Comparison of ENCODE assay signal across 7 mouse cellular contexts in genomic region chr5:100919069-100919468, GRCm38 (mm10).
DNase-seq lines count a peak whose midpoint lies in the region; ATAC-seq and TF ChIP-seq lines count a peak whose summit lies in the region.

No protein-coding gene starts in this region.

- no peaks in the 10 kb centered on the region for H3K36me3 ChIP-seq in liver, embryonic 14.5 days (replicated peaks; ENCODE audit: control insufficient read depth, insufficient read depth, low read depth)
- no peaks in the 10 kb centered on the region for H3K36me3 ChIP-seq in liver, embryonic 12.5 days
- no peaks in the 10 kb centered on the region for H3K36me3 ChIP-seq in heart, embryonic 13.5 days

- intact Hi-C loops in left cerebral cortex, postnatal 14 days (cut with DNase I), result loop anchor here (5.0 to 10.0 kb wide), 2 partner anchors 73 to 244 kb away; partner anchors contain the start of gene Coq2

- WGBS in liver, embryonic 14.5 days (ENCODE audit: insufficient replicate concordance), result 19% methylated on average over 9 of the region's 9 CpGs
- whole genome bisulfite sequencing in liver, embryonic 12.5 days (ENCODE audit: insufficient replicate concordance), result 18% methylated on average over 9 of the region's 9 CpGs
- 15% methylated on average over 9 of the region's 9 CpGs for WGBS in heart, embryonic 13.5 days

- no peak overlapping the region for H3K4me3 ChIP-seq in liver, embryonic 14.5 days (ENCODE audit: insufficient read depth in 1 of 2, low read depth in 2 of 2, low read length in 2 of 2)
- no peak overlapping the region for H3K4me3 ChIP-seq in liver, embryonic 12.5 days
- H3K4me3 ChIP-seq in heart, embryonic 13.5 days, result no peak overlapping the region

- H3K4me1 ChIP-seq in liver, embryonic 14.5 days (replicated peaks; ENCODE audit: control insufficient read depth in 2 of 2, insufficient read depth in 2 of 2, low read length in 1 of 2), result peaks cover 0 to 3% of the 10 kb centered on the region in 2 experiments; a peak in 1 of 4 replicates
- H3K4me1 ChIP-seq in liver, embryonic 12.5 days, result no peaks in the 10 kb centered on the region
- H3K4me1 ChIP-seq in heart, embryonic 13.5 days, result peaks cover 9% of the 10 kb centered on the region

- H3K27me3 ChIP-seq in liver, embryonic 14.5 days (ENCODE audit: control insufficient read depth, insufficient read depth, low read length), result no peaks in the 10 kb centered on the region
- H3K27me3 ChIP-seq in liver, embryonic 12.5 days (replicated peaks), result peaks cover 5% of the 10 kb centered on the region; the same call in 1 of the 2 replicates
- peaks cover 30% of the 10 kb centered on the region for H3K27me3 ChIP-seq in heart, embryonic 13.5 days (replicated peaks)

- H3K9me3 ChIP-seq in liver, embryonic 14.5 days (ENCODE audit: control insufficient read depth, low read length), result no peaks in the 10 kb centered on the region
- H3K9me3 ChIP-seq in liver, embryonic 12.5 days (replicated peaks), result no peaks in the 10 kb centered on the region
- no peaks in the 10 kb centered on the region for H3K9me3 ChIP-seq in heart, embryonic 13.5 days

- peak; percentile 52 for TF ChIP-seq CTCF in liver, embryonic 14.5 days (IDR thresholded peaks at IDR 0.05; ENCODE audit: low read depth)

- peak in 1 of 3 experiments; percentile 17 for DNase-seq in liver, embryonic 14.5 days (ENCODE audit: low read depth in 3 of 3, low spot score in 3 of 3)
- DNase-seq in MEL-GATA-1-ER (ENCODE audit: extremely low read depth, low read depth), result peak; percentile 51
- peak; percentile 38 for DNase-seq in c-Kit-positive CD71-positive TER-119-positive erythroid progenitor cells, embryonic 14.5 days (ENCODE audit: low spot score)
- peak; percentile 71 to 86 for DNase-seq in left cerebral cortex, postnatal 14 days (ENCODE audit: low spot score in 2 of 2)
- peak; percentile 25 for DNase-seq in skeletal muscle tissue, adult 2 months (ENCODE audit: low read depth, low spot score)

- no peak overlapping the region for H3K4me2 ChIP-seq in liver, embryonic 14.5 days (ENCODE audit: low read depth)
- H3K4me2 ChIP-seq in liver, embryonic 12.5 days, result no peak overlapping the region
- H3K4me2 ChIP-seq in heart, embryonic 13.5 days, result peak overlapping the region; percentile 53

- H3K27ac ChIP-seq in liver, embryonic 14.5 days, result no peak overlapping the region
- H3K27ac ChIP-seq in liver, embryonic 12.5 days, result no peak overlapping the region
- H3K27ac ChIP-seq in heart, embryonic 13.5 days (replicated peaks), result no peak overlapping the region

- H3K9ac ChIP-seq in liver, embryonic 14.5 days (replicated peaks), result no peak overlapping the region
- H3K9ac ChIP-seq in liver, embryonic 12.5 days, result no peak overlapping the region
- H3K9ac ChIP-seq in heart, embryonic 13.5 days, result no peak overlapping the region

- ATAC-seq in liver, embryonic 14.5 days (ENCODE audit: insufficient read depth), result no peak
- no peak for ATAC-seq in liver, embryonic 12.5 days
- ATAC-seq in heart, embryonic 13.5 days (ENCODE audit: extremely low read depth, insufficient number of reproducible peaks, low FRiP score, low TSS enrichment), result no peak

- no peak for TF ChIP-seq EP300 in liver, embryonic 14.5 days (IDR thresholded peaks at IDR 0.05; ENCODE audit: low read depth)
